Mouse (Mus musculus) thymus, postnatal 14 days (tissue): ENCODE data around the gene Ganab.
"Not testable (repeated sequence)": the region's sequence is repeated elsewhere in the genome, so short reads cannot be mapped to it uniquely, and the experiment has no call there.

Experiments used
- DNase-seq: peaks from one replicate; pipeline ENCODE4 v3.0.0; 2021

Ganab gene

GRCm38 (mm10) chr19:8888511-8889385, 9.1 kb upstream of the Ganab start, which contains the start of the genes 1810009A15Rik and Gm49416:
Gene 1810009A15Rik, plus strand, starts transcription at chr19:8888853.
Gene Gm49416, plus strand, starts transcription at chr19:8888926.
- peak; percentile 97 for DNase-seq

DNA sequence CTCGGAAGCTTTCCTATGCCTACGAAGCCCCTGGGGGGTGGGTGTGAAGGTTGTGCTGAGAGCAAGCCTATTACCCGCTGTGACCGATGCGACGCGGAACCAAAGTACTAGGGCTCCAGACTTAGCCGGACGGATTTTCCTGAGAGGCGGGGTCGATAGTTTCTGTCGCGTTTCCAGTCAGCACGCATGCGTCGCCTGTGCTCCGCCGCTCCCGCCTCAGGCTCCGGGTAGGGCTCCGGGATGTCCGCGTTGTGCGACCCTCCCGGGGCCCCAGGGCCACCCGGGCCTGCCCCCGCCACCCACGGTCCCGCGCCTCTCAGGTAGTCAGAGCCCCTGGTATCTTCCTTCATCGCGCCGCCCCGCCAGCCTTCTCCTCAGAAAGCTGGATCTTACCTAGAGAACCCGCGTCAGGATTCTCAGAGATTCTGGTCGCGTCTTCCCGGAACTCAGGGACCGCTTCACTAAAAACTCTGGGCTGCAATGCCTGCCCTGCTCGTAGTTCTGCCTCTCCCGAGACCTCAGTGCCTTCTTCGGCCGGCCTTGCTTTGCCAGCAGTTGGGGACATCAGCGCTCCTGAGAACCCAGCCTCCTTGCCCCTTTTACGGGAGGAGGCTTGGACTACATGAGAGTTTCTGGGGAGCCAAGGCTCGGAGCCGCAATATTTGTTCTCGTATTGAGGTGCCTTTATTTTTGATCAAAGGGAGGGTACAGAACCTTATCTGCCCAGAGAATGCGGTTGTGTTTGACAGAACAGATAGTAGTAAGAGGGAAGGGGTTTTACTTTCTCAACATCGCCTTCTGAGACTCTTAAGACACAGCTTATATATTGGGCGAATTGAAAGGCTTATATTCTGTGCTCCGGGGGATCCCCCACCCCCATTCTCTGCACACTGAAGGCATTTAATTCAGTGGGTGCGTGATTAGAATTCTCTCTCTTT, 4.8 kb upstream of the Ganab start, which contains the start of gene Ints5:
Ints5 (plus strand) TSS at position 177 of the 938 bp plus-strand sequence.
- DNase-seq: peak; percentile 88

DNA sequence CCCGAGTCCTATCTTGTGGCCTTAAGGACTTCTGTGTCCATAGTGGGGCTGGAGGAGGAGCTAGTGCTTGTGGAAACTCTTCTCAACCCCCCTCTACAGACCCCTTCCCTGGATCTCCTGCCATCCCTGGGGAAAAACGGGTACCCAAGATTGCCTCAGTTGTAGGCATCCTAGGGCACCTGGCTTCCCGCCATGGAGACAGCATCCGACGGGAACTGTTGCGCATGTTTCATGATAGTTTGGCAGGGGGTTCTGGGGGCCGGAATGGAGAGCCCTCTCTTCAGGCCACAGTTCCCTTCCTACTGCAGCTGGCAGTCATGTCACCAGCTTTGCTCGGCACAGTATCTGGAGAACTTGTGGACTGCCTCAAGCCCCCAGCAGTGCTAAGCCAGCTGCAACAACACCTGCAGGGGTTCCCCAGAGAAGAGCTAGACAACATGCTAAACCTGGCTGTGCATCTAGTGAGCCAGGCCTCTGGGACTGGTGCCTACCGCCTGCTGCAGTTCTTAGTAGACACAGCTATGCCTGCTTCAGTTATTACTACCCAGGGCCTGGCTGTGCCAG, 2.4 kb upstream of the Ganab start:
- no peak for DNase-seq

DNA sequence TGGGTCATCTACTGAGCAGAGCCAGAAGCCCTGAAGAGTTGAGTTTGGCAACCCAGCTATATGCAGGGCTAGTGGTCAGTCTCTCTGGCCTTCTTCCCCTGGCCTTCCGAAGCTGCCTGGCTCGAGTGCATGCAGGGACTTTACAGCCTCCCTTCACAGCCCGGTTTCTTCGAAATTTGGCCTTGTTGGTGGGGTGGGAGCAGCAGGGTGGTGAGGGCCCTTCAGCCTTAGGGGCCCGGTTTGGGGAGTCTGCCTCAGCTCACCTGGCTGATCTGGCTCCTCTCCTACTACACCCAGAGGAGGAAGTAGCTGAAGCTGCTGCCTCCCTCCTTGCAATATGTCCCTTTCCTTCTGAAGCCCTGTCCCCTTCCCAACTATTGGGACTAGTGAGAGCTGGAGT, 1.6 kb upstream of the Ganab start:
- not testable (repeated sequence) for DNase-seq

GRCm38 (mm10) chr19:8897211-8897864, 533 bp upstream of the Ganab start:
- peak; percentile 37 for DNase-seq

DNA sequence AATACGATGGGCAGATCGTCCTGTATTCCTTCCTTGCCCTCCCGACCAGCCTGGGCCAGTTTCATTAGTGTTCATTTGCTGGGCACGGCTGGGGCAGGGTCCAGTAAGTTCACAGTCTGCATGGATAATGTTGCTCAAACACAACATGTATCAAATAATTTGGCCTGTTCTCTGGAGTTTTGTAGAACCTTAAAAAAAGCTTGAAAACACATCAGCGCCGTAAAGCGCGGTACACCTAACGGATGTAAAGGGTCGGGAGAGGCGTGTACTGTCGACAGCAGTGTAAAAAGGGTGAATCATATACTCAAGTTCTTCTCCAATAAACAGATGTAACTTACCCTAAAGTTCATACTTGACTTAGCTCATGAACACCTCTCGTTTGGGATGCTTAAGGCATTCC, 705 bp downstream of the Ganab start:
- peak; percentile 31 for DNase-seq

- no peak for DNase-seq
Measured at GRCm38 (mm10) chr19:8899079-8899478, 1.2 kb downstream of the Ganab start.

- no peak for DNase-seq
Measured at GRCm38 (mm10) chr19:8903412-8903811, 5.5 kb downstream of the Ganab start.

DNA sequence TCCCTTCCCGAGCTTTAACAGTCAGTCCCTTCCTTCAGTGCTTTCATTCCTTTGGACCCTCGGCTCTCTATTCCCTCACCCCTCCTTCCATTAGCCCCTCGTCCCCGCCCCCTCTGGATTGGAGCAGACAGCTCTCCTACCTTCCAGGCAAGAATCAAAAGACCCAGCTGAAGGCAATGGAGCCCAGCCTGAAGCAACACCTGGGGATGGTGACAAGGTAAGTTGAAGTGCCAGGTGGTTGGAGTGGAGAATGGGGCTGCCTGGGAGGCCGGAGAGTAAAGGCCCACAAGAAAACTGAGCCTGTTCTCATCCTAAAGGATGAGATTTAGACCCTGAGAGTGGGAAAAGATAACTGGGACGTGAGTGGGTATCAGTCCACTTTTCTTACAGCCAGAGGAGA, 10.7 kb downstream of the Ganab start:
- no peak for DNase-seq

DNA sequence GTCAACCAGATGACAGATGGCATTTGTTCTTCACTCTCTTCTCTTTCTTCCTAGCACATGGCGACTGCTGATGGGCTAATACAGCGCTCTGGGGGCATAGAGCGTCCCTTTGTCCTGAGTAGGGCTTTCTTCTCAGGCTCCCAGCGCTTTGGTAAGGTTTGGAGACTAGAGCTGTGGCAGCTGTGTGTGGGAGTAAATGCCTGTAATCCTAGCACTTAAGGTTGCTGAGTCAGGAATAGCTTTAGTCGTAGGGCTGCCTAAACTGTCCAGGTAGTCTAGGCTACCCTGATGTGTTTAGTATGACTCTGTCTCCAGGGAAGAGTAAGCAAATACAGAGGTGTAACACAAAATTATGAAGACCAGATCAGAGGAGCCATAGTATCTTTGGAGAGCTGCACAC, 13.9 kb downstream of the Ganab start:
- no peak for DNase-seq

DNA sequence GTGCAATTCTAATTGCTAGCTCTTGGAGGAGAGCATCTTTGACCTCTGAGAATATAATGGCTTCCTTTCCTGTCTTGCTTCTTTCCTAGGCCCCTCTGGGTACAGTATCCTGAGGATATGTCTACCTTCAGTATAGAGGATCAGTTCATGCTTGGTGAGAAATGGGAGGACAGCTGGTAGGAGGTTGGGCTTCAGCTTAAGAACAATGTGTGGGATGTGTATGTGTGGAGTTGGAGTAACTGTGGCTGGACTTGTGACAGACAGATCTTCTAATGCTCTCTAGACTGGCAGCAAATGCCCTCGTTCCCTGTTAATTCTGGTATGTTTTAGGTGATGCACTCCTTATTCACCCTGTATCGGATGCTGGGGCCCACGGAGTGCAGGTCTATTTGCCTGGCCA, 16.3 kb downstream of the Ganab start:
- DNase-seq: no peak

- DNase-seq: no peak
Measured at GRCm38 (mm10) chr19:8919000-8919399, 21.1 kb downstream of the Ganab start.

GRCm38 (mm10) chr19:8919684-8920072, 21.8 kb downstream of the Ganab start:
- no peak for DNase-seq

- DNase-seq: peak; percentile 85
Measured at GRCm38 (mm10) chr19:8920073-8920736, 22.3 kb downstream of the Ganab start, which contains the start of gene B3gat3. Gene B3gat3, plus strand, starts transcription at chr19:8920374.

DNA sequence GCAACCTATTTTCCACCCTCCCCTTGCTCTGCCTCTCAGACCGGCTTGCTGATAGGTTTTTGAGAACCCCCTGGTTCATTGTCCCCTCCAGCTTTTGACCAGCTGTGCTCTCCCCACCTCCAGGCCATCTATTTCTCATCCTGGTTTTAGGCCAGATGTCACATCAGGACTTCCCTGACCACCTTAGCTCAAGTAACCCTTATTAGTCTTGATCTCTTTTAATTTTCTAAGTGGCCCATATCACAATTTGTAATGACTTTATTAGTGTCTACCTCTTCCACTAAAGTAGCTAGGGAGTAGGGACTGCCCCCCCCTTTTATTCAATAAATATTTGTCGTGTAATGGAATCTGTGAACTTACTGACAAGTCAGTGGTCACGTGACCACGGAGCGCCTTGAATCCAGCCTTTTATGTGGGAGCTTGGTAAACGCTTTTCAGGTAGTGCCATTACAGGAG, 23.0 kb downstream of the Ganab start:
- DNase-seq: peak; percentile 39

DNA sequence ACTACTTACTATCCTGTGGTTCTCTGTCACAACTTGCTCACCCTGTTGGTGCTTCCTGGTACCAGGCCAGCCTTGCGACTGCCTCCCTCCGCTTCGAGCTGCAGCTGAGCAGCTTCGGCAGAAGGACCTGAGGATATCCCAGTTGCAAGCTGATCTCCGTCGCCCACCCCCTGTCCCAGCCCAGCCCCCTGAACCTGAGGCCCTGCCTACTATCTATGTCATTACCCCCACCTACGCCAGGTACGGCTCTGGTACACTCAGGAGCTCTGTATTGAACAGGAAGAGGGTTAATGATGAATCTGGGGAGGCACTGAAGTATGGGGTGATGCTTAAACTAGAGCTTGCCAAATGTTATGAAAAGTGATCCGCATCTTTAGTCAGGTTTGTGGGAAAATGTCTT, 23.9 kb downstream of the Ganab start:
- no peak for DNase-seq

- DNase-seq: no peak
Measured at GRCm38 (mm10) chr19:8926766-8927165, 28.9 kb downstream of the Ganab start.

DNA sequence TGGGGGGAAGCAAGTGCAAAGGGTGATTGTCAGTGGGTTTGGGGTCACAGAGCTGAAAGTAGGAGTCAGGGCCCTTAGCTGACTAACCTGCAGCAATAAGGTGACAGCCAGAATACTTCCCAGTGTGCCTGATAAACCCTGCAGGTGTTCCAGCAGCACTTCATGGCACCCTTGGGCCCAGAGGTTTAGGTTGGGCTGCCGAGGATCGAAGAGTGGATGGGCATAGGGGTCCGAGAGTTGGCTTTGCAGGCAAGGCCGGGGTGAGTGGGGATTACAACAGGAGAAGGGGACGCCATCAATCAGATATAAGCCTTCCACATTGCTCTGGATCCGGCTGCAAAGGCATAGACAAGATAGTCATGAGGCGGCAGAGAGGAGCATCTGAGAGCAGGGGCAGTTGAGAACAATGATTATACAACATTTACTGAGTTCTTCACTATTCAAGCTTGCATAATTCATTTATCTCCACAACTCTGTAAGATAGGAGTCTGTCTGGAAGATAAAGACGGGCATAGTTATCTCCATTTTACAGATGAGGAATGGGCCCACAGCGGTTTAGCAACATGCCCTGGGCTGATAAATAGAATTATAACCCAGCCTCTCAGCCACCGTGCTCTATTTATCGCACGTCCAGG, 30.1 kb downstream of the Ganab start:
- DNase-seq: no peak

GRCm38 (mm10) chr19:8928689-8929223, 30.9 kb downstream of the Ganab start:
- no peak for DNase-seq

DNA sequence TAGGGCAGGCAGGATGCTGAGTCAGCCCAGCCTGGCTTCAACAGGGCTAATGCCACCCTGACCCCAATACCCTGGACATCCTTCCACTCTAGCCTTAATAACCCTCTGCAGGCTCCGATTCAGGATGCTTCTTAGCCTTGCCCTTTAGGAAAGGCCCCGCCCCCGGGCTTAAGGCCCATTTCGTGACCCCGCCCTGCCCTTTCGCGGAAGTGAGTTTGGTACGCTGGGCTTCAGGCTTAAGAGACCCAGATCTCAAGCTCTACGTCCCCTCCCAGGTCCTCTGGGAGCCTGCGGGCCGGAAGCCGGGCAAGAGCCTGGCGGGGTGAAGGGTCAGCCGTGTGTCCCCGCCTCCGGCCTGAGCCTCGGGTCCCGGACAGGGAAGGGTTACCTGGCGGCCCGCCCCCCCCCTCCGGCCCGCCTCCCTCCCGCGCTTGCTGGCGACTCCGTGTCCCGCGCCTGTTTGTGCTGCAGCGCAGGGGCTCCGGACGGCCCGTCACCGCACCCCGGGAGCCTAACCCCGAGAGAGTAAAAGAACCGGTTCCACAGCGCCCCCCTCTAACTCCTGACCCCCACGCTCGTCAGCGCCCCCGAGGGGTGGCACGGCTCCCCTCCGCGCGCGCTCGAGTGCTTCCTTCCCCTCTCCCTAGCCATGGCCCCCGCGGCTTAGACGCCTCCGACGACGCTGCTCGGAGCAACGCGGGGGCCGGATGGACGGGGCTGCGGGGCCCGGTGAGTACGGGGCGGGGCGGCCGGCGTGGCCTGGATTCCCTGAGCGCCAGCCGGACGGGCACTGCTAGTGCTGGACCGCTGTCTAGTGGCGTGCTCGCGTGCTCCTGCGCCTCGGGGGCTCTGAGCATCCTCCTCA, 31.6 kb downstream of the Ganab start, which contains the start of the genes Rom1 and Eml3:
Rom1 (minus strand) TSS at position 133 of the 865 bp plus-strand sequence.
Eml3 (plus strand) TSS at position 329 of the 865 bp plus-strand sequence.
- peak; percentile 93 for DNase-seq
